Mouse (Mus musculus) heart, adult 2 months (tissue): ENCODE measurements around the gene Gm15557.

Experiments used
- CTCF ChIP-seq: fragments of 200-600 bp; IDR thresholded peaks from 2 replicates; pipeline ENCODE4 v1.8.1; 2022; ENCODE audit warnings: antibody characterized with exemption, mild to moderate bottlenecking, moderate library complexity
- POLR2A ChIP-seq: fragments of 200-500 bp; IDR thresholded peaks from 2 replicates; pipeline ENCODE4 v1.6.1; 2011; ENCODE audit warnings: mild to moderate bottlenecking, low read depth, low read length, control low read depth; ENCODE audit not compliant: insufficient read depth

DNA sequence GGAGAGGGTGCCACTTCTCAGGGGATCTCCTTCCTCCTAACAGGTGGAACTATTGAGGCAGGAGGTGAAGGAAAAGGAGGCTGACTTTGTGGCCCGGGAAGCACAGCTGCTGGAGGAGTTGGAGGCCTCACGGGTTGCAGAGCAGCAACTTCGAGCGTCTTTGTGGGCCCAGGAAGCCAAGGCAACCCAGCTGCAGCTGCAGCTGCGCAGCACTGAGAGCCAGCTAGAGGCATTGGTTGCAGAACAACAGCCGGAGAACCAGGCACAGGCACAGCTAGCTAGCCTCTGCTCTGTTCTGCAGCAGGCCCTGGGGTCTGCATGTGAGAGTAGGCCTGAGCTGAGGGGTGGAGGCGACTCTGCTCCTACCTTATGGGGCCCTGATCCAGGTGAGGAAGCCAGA, 45.2 kb downstream of the Gm15557 start:
- TF ChIP-seq CTCF (no peak), POLR2A (no peak)
